Mouse (Mus musculus): ENCODE data around the gene Btg4.

DNA sequence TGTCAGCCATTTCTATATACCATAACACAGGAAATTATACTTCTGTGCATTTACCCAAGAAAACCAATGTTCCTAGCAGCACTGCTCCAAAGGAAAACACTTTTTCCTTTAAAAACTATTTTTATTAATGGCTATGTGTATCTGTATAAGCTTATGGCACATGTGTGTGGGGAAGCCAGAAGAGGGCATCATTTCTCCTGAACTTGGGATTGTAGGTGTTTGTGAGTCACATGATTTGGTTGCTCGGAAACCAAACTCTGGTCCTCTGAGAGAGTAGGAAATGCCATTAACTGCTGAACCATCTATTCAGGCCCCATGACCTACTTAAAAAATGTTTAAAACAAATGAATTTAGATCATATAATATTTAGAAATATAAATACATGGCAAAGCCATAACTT is 33.7 kb upstream of the Btg4 start:
- TF ChIP-seq TAL1 (IDR thresholded peaks at IDR 0.05; ENCODE audit: low read length) (no peak), GATA1 (IDR thresholded peaks at IDR 0.05; ENCODE audit: low read length) (no peak)

All from erythroblast, embryonic 14.5 days (primary cell).